Mouse (Mus musculus) forebrain, embryonic 14.5 days (tissue): Measurements from ENCODE around the gene Utp14b. TPM values are rescaled to one million over a fixed set of nuclear protein-coding genes. Genes with fewer than 3 reads are reported as not detected.

ENCODE experiments used
- ATAC-seq: fragments of 200-750 bp; cut with Nextera tagmentation; 2 replicates; pipeline ENCODE4 v1.8.0; 2017; ENCODE audit warnings: mild to moderate bottlenecking, moderate library complexity
- DNase-seq: peaks from one replicate; pipeline ENCODE4 v3.0.0-alpha.2; 2015; ENCODE audit warnings: low spot score
- H3K27ac ChIP-seq: fragments of 300-500 bp; sonication (generic); 2 replicates; pipeline ENCODE4 v1.5.1; 2014; ENCODE audit warnings: low read depth, mild to moderate bottlenecking, control low read depth, low read length, moderate library complexity
- H3K27me3 ChIP-seq: fragments of 300-500 bp; sonication (generic); replicated peaks from 2 replicates; pipeline ENCODE4 v1.6.1; 2014; ENCODE audit warnings: low read length, control low read depth, mixed read lengths; ENCODE audit not compliant: control insufficient read depth, insufficient read depth
- H3K36me3 ChIP-seq: fragments of 300-500 bp; sonication (generic); 2 replicates; pipeline ENCODE4 v1.6.1; 2014; ENCODE audit warnings: low read length, control low read depth; ENCODE audit not compliant: control insufficient read depth, insufficient read depth
- H3K4me1 ChIP-seq: fragments of 300-500 bp; sonication (generic); 2 replicates; pipeline ENCODE4 v1.6.1; 2014; ENCODE audit warnings: antibody characterized with exemption, low read length, control low read depth; ENCODE audit not compliant: control insufficient read depth, insufficient read depth
- H3K4me2 ChIP-seq: fragments of 300-500 bp; sonication (generic); 2 replicates; pipeline ENCODE4 v1.6.1; 2014; ENCODE audit warnings: mild to moderate bottlenecking, control low read depth, low read length
- H3K4me3 ChIP-seq: fragments of 300-500 bp; sonication (generic); 2 replicates; pipeline ENCODE4 v1.5.1; 2014; ENCODE audit warnings: low read depth, low read length, control low read depth
- H3K9ac ChIP-seq: fragments of 300-500 bp; sonication (generic); 2 replicates; pipeline ENCODE4 v1.6.1; 2014; ENCODE audit warnings: mild to moderate bottlenecking, low read length, control low read depth, moderate library complexity
- H3K9me3 ChIP-seq: fragments of 300-500 bp; sonication (generic); replicated peaks from 2 replicates; pipeline ENCODE4 v1.6.1; 2016; ENCODE audit warnings: low read length, control low read depth, mixed read lengths; ENCODE audit not compliant: control insufficient read depth
- WGBS: fragments of 180-500 bp; shearing (Covaris S2); extraction: QIAGEN DNeasy Blood & Tissue Kit; methylation state at CpG from one replicate; pipeline ENCODE4 v1.1.7; 2014; 5-methylcytosine and 5-hydroxymethylcytosine counted together
- polyA plus RNA-seq: library from polyadenylated mRNA; unstranded; fragments of >200 nt; fragmentation: Nextera tagmentation; extraction: Ambion mirVana; gene quantifications from 2 replicates; pipeline ENCODE4 v1.2.1, GENCODE M21; 2014

The Utp14b gene
- polyA plus RNA-seq, 1 experiment from 2014 or later, result 3.4 TPM

- H3K4me1 ChIP-seq, result no peaks in the 10 kb centered on the region
- WGBS, result 94% methylated on average over 3 of the region's 3 CpGs
- no peaks in the 10 kb centered on the region for H3K9me3 ChIP-seq
- H3K9ac ChIP-seq, result no peak overlapping the region
- no peak overlapping the region for H3K27ac ChIP-seq
- no peak overlapping the region for H3K4me3 ChIP-seq
- H3K4me2 ChIP-seq, result no peak overlapping the region
- ATAC-seq (no peak), DNase-seq (no peak)
- no peaks in the 10 kb centered on the region for H3K27me3 ChIP-seq
- peaks cover 77% of the 10 kb centered on the region for H3K36me3 ChIP-seq
Measured at GRCm38 (mm10) chr1:78701740-78702139, 43.9 kb downstream of the Utp14b start.

- Histone ChIP-seq H3K36me3 (peaks cover 71% of the 10 kb centered on the region), H3K27ac (no peak overlapping the region), H3K4me2 (no peak overlapping the region), H3K4me3 (no peak overlapping the region), H3K4me1 (no peaks in the 10 kb centered on the region), H3K9me3 (no peaks in the 10 kb centered on the region), H3K27me3 (no peaks in the 10 kb centered on the region), H3K9ac (no peak overlapping the region)
- WGBS, result 91% methylated on average over 14 of the region's 14 CpGs
- DNase-seq, result no peak
- no peak for ATAC-seq
Measured at GRCm38 (mm10) chr1:78702282-78702963, 44.6 kb downstream of the Utp14b start.

GRCm38 (mm10) chr1:78702964-78703285 lies 45.1 kb downstream of the Utp14b start:
- Histone ChIP-seq H3K9ac (no peak overlapping the region), H3K27ac (no peak overlapping the region), H3K4me2 (no peak overlapping the region), H3K36me3 (peaks cover 68% of the 10 kb centered on the region), H3K4me3 (no peak overlapping the region), H3K27me3 (no peaks in the 10 kb centered on the region), H3K4me1 (no peaks in the 10 kb centered on the region), H3K9me3 (no peaks in the 10 kb centered on the region)
- ATAC-seq (no peak), DNase-seq (no peak)
- 96% methylated on average over 2 of the region's 2 CpGs for WGBS

- ATAC-seq (no peak), DNase-seq (no peak)
- Histone ChIP-seq H3K4me1 (no peaks in the 10 kb centered on the region), H3K36me3 (peaks cover 46% of the 10 kb centered on the region), H3K27me3 (no peaks in the 10 kb centered on the region), H3K9me3 (no peaks in the 10 kb centered on the region), H3K4me3 (no peak overlapping the region), H3K27ac (no peak overlapping the region), H3K4me2 (no peak overlapping the region), H3K9ac (no peak overlapping the region)
- 88% methylated on average over 10 of the region's 10 CpGs for WGBS
Measured at GRCm38 (mm10) chr1:78706338-78706737, 48.5 kb downstream of the Utp14b start.

- peak; percentile 29 for DNase-seq
Measured at GRCm38 (mm10) chr1:78707280-78707679, 49.4 kb downstream of the Utp14b start.

GRCm38 (mm10) chr1:78710026-78710425 lies 52.2 kb downstream of the Utp14b start:
- H3K4me1 ChIP-seq, result no peaks in the 10 kb centered on the region
- H3K4me2 ChIP-seq, result no peak overlapping the region
- no peaks in the 10 kb centered on the region for H3K9me3 ChIP-seq
- H3K36me3 ChIP-seq, result peaks cover 13% of the 10 kb centered on the region
- H3K27ac ChIP-seq, result no peak overlapping the region
- H3K4me3 ChIP-seq, result no peak overlapping the region
- DNase-seq (no peak), ATAC-seq (no peak)
- no peak overlapping the region for H3K9ac ChIP-seq
- H3K27me3 ChIP-seq, result no peaks in the 10 kb centered on the region

More at GRCm38 (mm10) chr1:78707280-78707679, 49.4 kb downstream of the Utp14b start:
- H3K27ac ChIP-seq, result no peak overlapping the region
- H3K4me2 ChIP-seq, result no peak overlapping the region
- 57% methylated on average over 4 of the region's 4 CpGs for WGBS
- peaks cover 37% of the 10 kb centered on the region for H3K36me3 ChIP-seq
- no peak for ATAC-seq
- no peak overlapping the region for H3K9ac ChIP-seq
- H3K27me3 ChIP-seq, result no peaks in the 10 kb centered on the region
- H3K4me3 ChIP-seq, result no peak overlapping the region
- no peaks in the 10 kb centered on the region for H3K4me1 ChIP-seq
- no peaks in the 10 kb centered on the region for H3K9me3 ChIP-seq

- no peak overlapping the region for H3K4me2 ChIP-seq
- H3K9ac ChIP-seq, result no peak overlapping the region
- no peak overlapping the region for H3K27ac ChIP-seq
- no peak for ATAC-seq
- WGBS, result 86% methylated on average over 5 of the region's 5 CpGs
- no peak overlapping the region for H3K4me3 ChIP-seq
- no peak for DNase-seq
- no peaks in the 10 kb centered on the region for H3K27me3 ChIP-seq
- no peaks in the 10 kb centered on the region for H3K4me1 ChIP-seq
- no peaks in the 10 kb centered on the region for H3K9me3 ChIP-seq
- peaks cover 8% of the 10 kb centered on the region for H3K36me3 ChIP-seq
Measured at GRCm38 (mm10) chr1:78710613-78711329, 52.9 kb downstream of the Utp14b start.

Other genes starting within 250 kb of the Utp14b start
- 172 and 188 TPM in 2 replicates for gene Farsb, start 169.1 kb upstream of the Utp14b start, polyA plus RNA-seq
- not detected in 2 replicates for gene Mogat1, start 147.0 kb upstream of the Utp14b start, polyA plus RNA-seq
- 0.20 and 0.24 TPM in 2 replicates for gene BC035947, start 145.9 kb upstream of the Utp14b start, polyA plus RNA-seq
- 81.5 and 101 TPM in 2 replicates for gene Acsl3, start 213 bp upstream of the Utp14b start, polyA plus RNA-seq
- 1.2 and 1.3 TPM in 2 replicates for gene Kcne4, start 158.7 kb downstream of the Utp14b start, polyA plus RNA-seq